ENCODE assay signal across 7 mouse cellular contexts in genomic region chr7:139582595-139582994, GRCm38 (mm10). TPM values are rescaled to one million over a fixed set of nuclear protein-coding genes. Genes with fewer than 3 reads are reported as not detected.
DNase-seq lines count a peak whose midpoint lies in the region; ATAC-seq lines count a peak whose summit lies in the region.

Nkx6-2 (minus strand) TSS chr7:139582797.

- peak; percentile 83 for ATAC-seq in forebrain, embryonic 12.5 days (ENCODE audit: low FRiP score)
- no peak for ATAC-seq in midbrain, embryonic 16.5 days

- H3K4me3 ChIP-seq in forebrain, embryonic 12.5 days (replicated peaks) = peak within 1 kb of the TSS; percentile 46
- H3K4me3 ChIP-seq in hindbrain, embryonic 10.5 days = peak within 1 kb of the TSS; percentile 61
- H3K4me3 ChIP-seq in midbrain, embryonic 16.5 days (ENCODE audit: low read depth, low read length) = peak within 1 kb of the TSS; percentile 31

- H3K36me3 ChIP-seq in forebrain, embryonic 12.5 days (replicated peaks) = no peaks in the 10 kb centered on the region
- H3K36me3 ChIP-seq in hindbrain, embryonic 10.5 days = peaks cover 24% of the 10 kb centered on the region
- no peaks in the 10 kb centered on the region for H3K36me3 ChIP-seq in midbrain, embryonic 16.5 days (ENCODE audit: control insufficient read depth, insufficient read depth, low read length)

- peak within 1 kb of the TSS; percentile 44 for H3K9ac ChIP-seq in forebrain, embryonic 12.5 days
- peak within 1 kb of the TSS; percentile 28; the same call in 1 of the 2 replicates for H3K9ac ChIP-seq in midbrain, embryonic 16.5 days (ENCODE audit: low read depth, low read length)

- H3K27me3 ChIP-seq in forebrain, embryonic 12.5 days = peaks cover 100% of the 10 kb centered on the region
- peaks cover 100% of the 10 kb centered on the region for H3K27me3 ChIP-seq in hindbrain, embryonic 10.5 days (ENCODE audit: insufficient read depth, poor library complexity, severe bottlenecking)
- H3K27me3 ChIP-seq in midbrain, embryonic 16.5 days (ENCODE audit: control insufficient read depth, insufficient read depth, low read depth, low read length) = peaks cover 66% of the 10 kb centered on the region

- peak within 1 kb of the TSS; percentile 64 for H3K4me2 ChIP-seq in forebrain, embryonic 12.5 days
- H3K4me2 ChIP-seq in midbrain, embryonic 16.5 days (ENCODE audit: low read length) = peak within 1 kb of the TSS; percentile 45

- DNase-seq in ES-CJ7 (ENCODE audit: low read depth, low spot score) (peak; percentile 42), R1 (ENCODE audit: low read depth, low spot score) (peak; percentile 69)
- DNase-seq in hindbrain, embryonic 10.5 days (ENCODE audit: low spot score) = peak; percentile 83
- DNase-seq in left cerebral cortex, postnatal 4 days = peak; percentile 63
- no peak for DNase-seq in thymus, postnatal 0 days (ENCODE audit: low spot score)

- H3K4me1 ChIP-seq in forebrain, embryonic 12.5 days = peaks cover 43% of the 10 kb centered on the region
- peaks cover 62% of the 10 kb centered on the region for H3K4me1 ChIP-seq in hindbrain, embryonic 10.5 days (replicated peaks)
- peaks cover 15% of the 10 kb centered on the region for H3K4me1 ChIP-seq in midbrain, embryonic 16.5 days (ENCODE audit: control insufficient read depth, insufficient read depth, low read length)

- intact Hi-C loops in left cerebral cortex, postnatal 4 days (cut with DNase I) = loop anchor here (10.0 kb wide), 1 partner anchor 88 kb away; no protein-coding TSS in a partner anchor

- under 1% methylated on average over 55 of the region's 56 CpGs for WGBS in forebrain, embryonic 12.5 days
- under 1% methylated on average over 56 of the region's 56 CpGs for WGBS in hindbrain, embryonic 10.5 days
- WGBS in midbrain, embryonic 16.5 days = under 1% methylated on average over 45 of the region's 56 CpGs

- no peak within 1 kb of the TSS for H3K27ac ChIP-seq in forebrain, embryonic 12.5 days
- H3K27ac ChIP-seq in hindbrain, embryonic 10.5 days = peak within 1 kb of the TSS; percentile 87
- H3K27ac ChIP-seq in midbrain, embryonic 16.5 days (ENCODE audit: low read length) = no peak within 1 kb of the TSS

- H3K9me3 ChIP-seq in forebrain, embryonic 12.5 days = no peaks in the 10 kb centered on the region
- no peaks in the 10 kb centered on the region for H3K9me3 ChIP-seq in hindbrain, embryonic 10.5 days
- H3K9me3 ChIP-seq in midbrain, embryonic 16.5 days (replicated peaks; ENCODE audit: control insufficient read depth, low read length, poor library complexity, severe bottlenecking) = no peaks in the 10 kb centered on the region

RNA-seq across cellular contexts. Expression of gene Nkx6-2, which starts in this region (rescaled TPM):
- polyA plus RNA-seq in forebrain, embryonic 12.5 days (2016; fragmentation: Nextera tagmentation; extraction: Ambion mirVana) = 5.9 and 8.4 TPM in 2 replicates
- polyA plus RNA-seq in hindbrain, embryonic 10.5 days (2016; fragmentation: Nextera tagmentation; extraction: Ambion mirVana) = 35.8 and 36.0 TPM in 2 replicates
- under 1 TPM in 1 of 2 experiments, not detected in 1; 0.48 TPM for total RNA-seq in left cerebral cortex, postnatal 4 days (2021)
- polyA plus RNA-seq in midbrain, embryonic 16.5 days (2015; fragmentation: Nextera tagmentation; extraction: Ambion mirVana) = 2.5 and 4.5 TPM in 2 replicates
- 2.5 and 2.9 TPM in 2 replicates for polyA plus RNA-seq in thymus, postnatal 0 days (2015; fragmentation: Nextera tagmentation; extraction: Ambion mirVana)

Comparison
In these comparisons a context has a peak if more than half of its experiments do, and no peak if none do; other contexts are left out.
1. Peak in DNase-seq in left cerebral cortex, postnatal 4 days; RNA of the gene not detected or under 1 TPM.